Mouse (Mus musculus): Measurements from ENCODE around the gene Phf19.

Gene Phf19

GRCm38 (mm10) chr2:34896821-34897460, 16.9 kb downstream of the Phf19 start:
- DNase-seq (ENCODE audit: low read depth) = no peak

DNA sequence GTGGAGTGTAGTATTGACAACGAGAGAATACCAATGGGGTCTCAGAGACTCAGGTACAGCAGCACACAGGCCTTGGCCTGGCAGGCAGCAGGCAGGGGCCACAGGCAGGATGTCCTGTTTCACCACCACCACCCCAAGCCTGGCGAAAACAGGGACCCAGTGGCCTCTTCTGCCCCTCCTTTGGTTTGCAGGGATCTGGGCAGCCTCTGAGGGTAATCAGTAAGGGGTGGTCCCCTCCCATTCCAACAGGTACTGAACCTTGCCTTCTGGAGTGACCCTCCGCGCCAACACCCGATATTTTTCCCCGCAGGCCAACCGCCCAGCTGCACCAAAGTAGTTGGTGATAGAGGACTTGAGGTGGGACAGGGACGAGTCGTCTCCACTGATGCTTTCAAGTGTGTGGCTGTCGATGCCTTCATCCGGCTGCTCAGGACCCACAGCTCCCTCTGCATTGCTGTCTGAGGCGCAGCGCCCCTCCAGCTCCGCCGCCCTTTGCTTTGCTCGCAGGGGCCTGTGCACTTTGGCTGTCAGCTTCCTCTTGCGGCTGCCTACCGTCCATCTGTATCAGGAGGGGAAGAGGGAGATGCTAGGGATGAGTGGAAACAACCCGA, 18.2 kb downstream of the Phf19 start:
- no peak for DNase-seq (ENCODE audit: low read depth)

GRCm38 (mm10) chr2:34893950-34894349, 19.9 kb downstream of the Phf19 start:
- DNase-seq (ENCODE audit: low read depth) = peak; percentile 52

- DNase-seq (ENCODE audit: low read depth) = no peak
These were observed 29.6 kb downstream of the Phf19 start for GRCm38 (mm10) chr2:34884186-34884585.

GRCm38 (mm10) chr2:34883190-34883589, 30.6 kb downstream of the Phf19 start:
- DNase-seq (ENCODE audit: low read depth) = no peak

DNA sequence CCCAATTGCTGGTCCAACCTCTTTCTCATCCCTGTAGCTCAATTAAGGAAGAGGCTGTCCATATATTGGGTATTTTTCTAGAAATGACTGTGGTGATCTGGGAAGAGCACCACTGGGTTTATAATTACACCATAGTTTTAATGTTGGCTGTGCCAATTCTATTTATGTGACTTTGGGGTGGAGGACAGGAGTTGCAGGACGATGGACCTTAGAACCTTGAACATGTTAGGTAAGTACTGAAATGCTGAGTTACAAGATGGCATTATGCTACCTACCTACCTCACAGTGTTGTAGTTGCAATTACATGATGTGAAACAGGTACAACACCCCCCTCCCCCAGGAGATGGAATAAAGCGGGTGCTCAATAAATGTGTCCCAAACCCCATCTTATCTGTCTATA, 31.1 kb downstream of the Phf19 start:
- no peak for DNase-seq (ENCODE audit: low read depth)

- no peak for DNase-seq (ENCODE audit: low read depth)
These were observed 33.8 kb downstream of the Phf19 start for GRCm38 (mm10) chr2:34880054-34880453.

DNA sequence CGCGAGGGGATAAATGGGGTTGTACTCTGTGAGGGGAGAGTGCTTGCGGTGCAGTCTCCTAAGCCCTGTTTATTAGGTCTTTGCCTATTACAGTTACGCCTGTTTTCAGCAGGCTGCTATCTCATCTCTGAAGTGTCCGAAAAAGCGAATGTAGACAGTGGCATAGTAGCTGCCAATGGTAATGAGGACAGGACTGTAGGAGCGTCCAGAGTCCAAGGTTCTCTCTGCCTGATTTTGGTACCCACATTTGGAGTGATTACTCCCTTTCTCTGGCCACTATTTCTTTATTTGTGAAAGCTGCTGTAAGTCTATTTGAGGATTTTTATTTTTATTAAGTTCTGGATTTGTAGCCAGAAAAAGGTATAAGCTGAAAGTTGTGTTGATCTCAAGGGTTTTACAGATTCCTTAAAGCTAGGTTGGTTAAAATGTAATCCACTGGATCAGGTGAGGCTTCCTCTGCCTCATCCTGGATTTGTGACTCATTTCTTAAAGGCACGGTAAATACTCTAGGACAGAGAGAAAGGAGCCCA, 38.9 kb downstream of the Phf19 start, which contains the start of gene Psmd5:
TSS of gene Psmd5 (minus strand) at position 153 of the 530 bp plus-strand sequence.
- no peak for DNase-seq (ENCODE audit: low read depth)

- no peak for DNase-seq (ENCODE audit: low read depth)
These were observed 39.6 kb downstream of the Phf19 start, which contains the start of gene Cutal for GRCm38 (mm10) chr2:34874271-34874670. Gene Cutal (plus strand): TSS chr2:34874396.

DNA sequence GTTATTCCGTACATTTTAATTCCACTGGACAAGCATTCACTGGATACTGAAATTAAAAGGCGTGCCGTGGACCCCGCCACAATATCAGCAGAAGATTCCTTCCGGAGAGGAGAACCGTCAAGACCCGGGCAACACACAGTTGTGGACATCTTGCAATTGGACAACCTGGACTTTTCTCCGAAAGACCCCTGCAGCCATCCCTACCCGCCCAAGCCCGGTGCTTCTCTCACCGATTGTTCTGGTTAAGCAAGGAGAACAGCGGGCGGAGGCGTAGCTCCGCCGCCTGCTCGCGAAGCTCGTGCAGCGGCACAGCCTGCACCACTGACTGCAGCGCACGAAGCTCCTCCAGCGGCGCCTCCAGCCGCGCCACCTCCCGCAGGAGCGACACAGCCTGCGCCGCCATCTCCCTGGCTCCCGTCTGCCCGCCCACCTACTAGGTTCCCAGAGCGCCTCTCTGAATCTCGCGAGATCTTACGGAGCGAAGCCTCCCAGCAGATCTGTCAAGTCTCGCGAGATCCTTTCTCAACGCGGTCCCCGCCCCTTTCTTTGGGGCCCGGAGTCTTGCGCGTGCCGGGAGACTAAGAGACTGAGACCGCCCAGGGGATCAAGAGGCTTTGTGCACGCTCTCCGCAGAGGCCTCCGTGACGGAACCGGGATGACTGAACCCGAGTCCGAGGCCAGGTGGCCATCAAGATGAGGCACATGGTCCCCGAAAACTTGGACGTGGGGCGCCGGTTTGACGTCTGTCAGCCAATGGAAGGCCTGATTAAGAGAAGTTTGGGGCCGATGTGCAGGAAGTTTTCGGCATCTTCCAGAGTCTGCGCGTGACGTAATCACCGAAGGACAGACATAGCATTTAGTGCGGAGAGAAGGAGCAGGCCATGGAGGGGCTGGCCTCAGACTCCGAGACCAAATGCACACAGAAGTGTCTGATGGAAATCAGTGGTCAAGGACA, 43.0 kb downstream of the Phf19 start:
- DNase-seq (ENCODE audit: low read depth) = peak; percentile 99

DNA sequence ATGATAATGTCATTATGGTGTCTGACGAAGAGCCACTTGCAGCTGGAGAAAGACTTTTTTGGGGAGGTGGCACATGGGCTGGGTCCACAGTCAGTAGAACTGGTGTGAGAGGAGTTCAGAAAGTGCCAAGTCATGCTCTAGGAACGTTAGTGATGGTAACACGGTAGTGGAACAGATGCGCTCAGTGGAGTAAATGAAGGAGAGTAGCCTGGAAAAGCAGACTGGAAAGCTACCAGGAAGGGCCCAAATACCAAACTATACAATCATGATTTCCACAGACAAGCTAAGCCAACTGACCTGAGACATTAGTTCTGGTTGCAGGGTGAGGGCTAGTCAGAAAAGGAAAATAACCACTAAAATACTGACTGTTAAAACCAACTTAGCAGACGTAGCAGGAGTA, 44.1 kb downstream of the Phf19 start:
- peak; percentile 88 for DNase-seq (ENCODE audit: low read depth)

DNA sequence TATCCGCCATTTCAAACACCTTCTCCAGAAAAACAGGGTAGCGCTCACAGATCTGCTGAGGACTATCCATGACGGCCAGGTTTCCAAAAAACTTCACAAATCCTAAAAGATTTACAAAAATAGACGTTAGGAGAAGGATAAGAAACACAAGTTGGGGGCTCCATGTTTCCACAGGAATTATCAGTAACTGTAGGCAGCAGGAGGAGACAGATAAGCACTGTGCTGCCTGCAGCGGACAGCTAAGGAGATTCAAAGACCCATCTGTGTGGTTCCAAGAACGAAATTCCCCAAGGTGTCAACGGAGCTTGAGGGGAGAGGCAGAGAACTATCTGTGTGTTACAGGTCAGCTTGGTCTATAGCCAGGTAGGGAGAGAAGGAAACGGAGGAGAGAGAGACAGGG, 56.1 kb downstream of the Phf19 start:
- DNase-seq (ENCODE audit: low read depth) = no peak

GRCm38 (mm10) chr2:34855265-34855664, 58.6 kb downstream of the Phf19 start:
- no peak for DNase-seq (ENCODE audit: low read depth)

DNA sequence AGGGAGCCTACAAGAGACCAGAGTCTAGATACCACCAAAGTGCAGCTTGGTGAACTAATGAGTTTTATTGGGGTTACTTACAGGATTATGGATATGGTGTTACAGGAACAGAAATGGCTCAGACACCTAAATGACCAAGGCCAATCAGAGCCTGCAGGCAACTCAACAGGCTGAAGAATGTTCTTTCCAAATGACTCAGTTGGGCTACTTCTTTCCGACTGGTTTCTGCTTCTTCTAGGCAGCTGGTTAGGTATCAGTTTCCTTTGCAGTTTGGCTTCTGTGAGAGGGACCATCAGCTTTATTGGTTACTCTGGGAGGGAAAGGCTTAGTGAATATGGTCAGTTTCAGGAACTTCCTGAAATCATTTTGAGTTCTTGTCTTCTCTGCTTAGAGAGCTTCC, 66.1 kb downstream of the Phf19 start:
- DNase-seq (ENCODE audit: low read depth) = no peak

Data from 416B (cell line).